Mouse (Mus musculus): Measurements from ENCODE around the gene Foxk1. TPM values are rescaled to one million over a fixed set of nuclear protein-coding genes. Genes with fewer than 3 reads are reported as not detected.

Gene Foxk1
- total RNA-seq, 1 experiment, result 10.7 TPM

- no peak for DNase-seq (ENCODE audit: low read depth, low spot score)
- Histone ChIP-seq H3K36me3 (ENCODE audit: control insufficient read depth, insufficient read depth, low read length, poor library complexity, severe bottlenecking) (peaks cover 40% of the 10 kb centered on the region), H3K4me1 (ENCODE audit: control insufficient read depth in 2 of 2, insufficient read depth in 2 of 2, low read length in 2 of 2, poor library complexity in 1 of 2) (peaks cover 0 to 21% of the 10 kb centered on the region in 2 experiments; a peak in 1 of 4 replicates), H3K9me3 (ENCODE audit: control insufficient read depth, insufficient read depth, low read depth, low read length) (no peaks in the 10 kb centered on the region), H3K4me3 (ENCODE audit: insufficient read depth in 1 of 2, low read depth in 1 of 2, low read length in 2 of 2, poor library complexity in 1 of 2, severe bottlenecking in 1 of 2) (no peak overlapping the region), H3K27ac (ENCODE audit: insufficient read depth, low read depth, low read length, poor library complexity, severe bottlenecking) (peak overlapping the region; percentile 20; the same call in 1 of the 2 replicates), H3K9ac (ENCODE audit: insufficient read depth, low read depth, low read length, poor library complexity, severe bottlenecking) (no peak overlapping the region)
- TF ChIP-seq ZNF384 (IDR thresholded peaks at IDR 0.05; ENCODE audit: low read depth, low read length) (no peak), ZC3H11A (IDR thresholded peaks at IDR 0.05; ENCODE audit: borderline replicate concordance, low read depth, low read length) (no peak), CHD2 (IDR thresholded peaks at IDR 0.05; ENCODE audit: low read depth, low read length) (no peak), HCFC1 (IDR thresholded peaks at IDR 0.05; ENCODE audit: borderline replicate concordance, insufficient read depth, low read length) (no peak), MAFK (IDR thresholded peaks at IDR 0.05; ENCODE audit: insufficient read depth, low read depth, low read length) (no peak)
- in situ Hi-C loops (cut with MboI; ENCODE audit: low sequenced_read_pairs in 2 of 2, unreplicated experiment in 2 of 2), result no loop called here
Measured at GRCm38 (mm10) chr5:142450846-142451245, 49.5 kb downstream of the Foxk1 start.

- in situ Hi-C loops (cut with MboI; ENCODE audit: low sequenced_read_pairs in 2 of 2, unreplicated experiment in 2 of 2), result no loop called here
- DNase-seq (ENCODE audit: low read depth, low spot score), result peak; percentile 95
Measured at GRCm38 (mm10) chr5:142451759-142452158, 50.5 kb downstream of the Foxk1 start.

GRCm38 (mm10) chr5:142453742-142454141 lies 52.4 kb downstream of the Foxk1 start:
- Histone ChIP-seq H3K4me1 (ENCODE audit: control insufficient read depth in 2 of 2, insufficient read depth in 2 of 2, low read length in 2 of 2, poor library complexity in 1 of 2) (peaks cover 0 to 18% of the 10 kb centered on the region in 2 experiments; a peak in 2 of 4 replicates), H3K9me3 (ENCODE audit: control insufficient read depth, insufficient read depth, low read depth, low read length) (no peaks in the 10 kb centered on the region), H3K27ac (ENCODE audit: insufficient read depth, low read depth, low read length, poor library complexity, severe bottlenecking) (no peak overlapping the region), H3K9ac (ENCODE audit: insufficient read depth, low read depth, low read length, poor library complexity, severe bottlenecking) (no peak overlapping the region), H3K4me3 (ENCODE audit: insufficient read depth in 1 of 2, low read depth in 1 of 2, low read length in 2 of 2, poor library complexity in 1 of 2, severe bottlenecking in 1 of 2) (no peak overlapping the region), H3K36me3 (ENCODE audit: control insufficient read depth, insufficient read depth, low read length, poor library complexity, severe bottlenecking) (peaks cover 62% of the 10 kb centered on the region)
- TF ChIP-seq ZC3H11A (IDR thresholded peaks at IDR 0.05; ENCODE audit: borderline replicate concordance, low read depth, low read length) (no peak), CHD2 (IDR thresholded peaks at IDR 0.05; ENCODE audit: low read depth, low read length) (no peak), MAFK (IDR thresholded peaks at IDR 0.05; ENCODE audit: insufficient read depth, low read depth, low read length) (no peak), HCFC1 (IDR thresholded peaks at IDR 0.05; ENCODE audit: borderline replicate concordance, insufficient read depth, low read length) (no peak)
- in situ Hi-C loops (cut with MboI; ENCODE audit: low sequenced_read_pairs in 2 of 2, unreplicated experiment in 2 of 2), result no loop called here
- no peak for DNase-seq (ENCODE audit: low read depth, low spot score)

More at GRCm38 (mm10) chr5:142451759-142452158, 50.5 kb downstream of the Foxk1 start:
- Histone ChIP-seq H3K27ac (ENCODE audit: insufficient read depth, low read depth, low read length, poor library complexity, severe bottlenecking) (peak overlapping the region; percentile 20; the same call in 1 of the 2 replicates), H3K9me3 (ENCODE audit: control insufficient read depth, insufficient read depth, low read depth, low read length) (no peaks in the 10 kb centered on the region), H3K36me3 (ENCODE audit: control insufficient read depth, insufficient read depth, low read length, poor library complexity, severe bottlenecking) (peaks cover 47% of the 10 kb centered on the region), H3K4me1 (ENCODE audit: control insufficient read depth in 2 of 2, insufficient read depth in 2 of 2, low read length in 2 of 2, poor library complexity in 1 of 2) (peaks cover 0 to 17% of the 10 kb centered on the region in 2 experiments; a peak in 1 of 4 replicates), H3K4me3 (ENCODE audit: insufficient read depth in 1 of 2, low read depth in 1 of 2, low read length in 2 of 2, poor library complexity in 1 of 2, severe bottlenecking in 1 of 2) (peak overlapping the region; percentile 3 to 29; a peak in 3 of 4 replicates), H3K9ac (ENCODE audit: insufficient read depth, low read depth, low read length, poor library complexity, severe bottlenecking) (no peak overlapping the region; the same call in 1 of the 2 replicates)
- no peak for TF ChIP-seq ZC3H11A (IDR thresholded peaks at IDR 0.05; ENCODE audit: borderline replicate concordance, low read depth, low read length)
- TF ChIP-seq CHD2 (IDR thresholded peaks at IDR 0.05; ENCODE audit: low read depth, low read length), result no peak
- no peak for TF ChIP-seq ZNF384 (IDR thresholded peaks at IDR 0.05; ENCODE audit: low read depth, low read length)
- TF ChIP-seq MAFK (IDR thresholded peaks at IDR 0.05; ENCODE audit: insufficient read depth, low read depth, low read length), result no peak
- TF ChIP-seq HCFC1 (IDR thresholded peaks at IDR 0.05; ENCODE audit: borderline replicate concordance, insufficient read depth, low read length), result no peak

GRCm38 (mm10) chr5:142456318-142456717 lies 55.0 kb downstream of the Foxk1 start:
- in situ Hi-C loops (cut with MboI; ENCODE audit: low sequenced_read_pairs in 2 of 2, unreplicated experiment in 2 of 2), result no loop called here
- TF ChIP-seq HCFC1 (IDR thresholded peaks at IDR 0.05; ENCODE audit: borderline replicate concordance, insufficient read depth, low read length), result no peak
- TF ChIP-seq ZNF384 (IDR thresholded peaks at IDR 0.05; ENCODE audit: low read depth, low read length), result no peak
- no peak for TF ChIP-seq ZC3H11A (IDR thresholded peaks at IDR 0.05; ENCODE audit: borderline replicate concordance, low read depth, low read length)
- no peak for TF ChIP-seq MAFK (IDR thresholded peaks at IDR 0.05; ENCODE audit: insufficient read depth, low read depth, low read length)
- TF ChIP-seq CHD2 (IDR thresholded peaks at IDR 0.05; ENCODE audit: low read depth, low read length), result no peak
- Histone ChIP-seq H3K4me3 (ENCODE audit: insufficient read depth in 1 of 2, low read depth in 1 of 2, low read length in 2 of 2, poor library complexity in 1 of 2, severe bottlenecking in 1 of 2) (no peak overlapping the region), H3K36me3 (ENCODE audit: control insufficient read depth, insufficient read depth, low read length, poor library complexity, severe bottlenecking) (peaks cover 53% of the 10 kb centered on the region), H3K27ac (ENCODE audit: insufficient read depth, low read depth, low read length, poor library complexity, severe bottlenecking) (no peak overlapping the region), H3K4me1 (ENCODE audit: control insufficient read depth in 2 of 2, insufficient read depth in 2 of 2, low read length in 2 of 2, poor library complexity in 1 of 2) (peaks cover 0 to 14% of the 10 kb centered on the region in 2 experiments; a peak in 2 of 4 replicates), H3K9me3 (ENCODE audit: control insufficient read depth, insufficient read depth, low read depth, low read length) (no peaks in the 10 kb centered on the region), H3K9ac (ENCODE audit: insufficient read depth, low read depth, low read length, poor library complexity, severe bottlenecking) (no peak overlapping the region)
- no peak for DNase-seq (ENCODE audit: low read depth, low spot score)
